Mouse (Mus musculus) kidney, postnatal 0 days (tissue): ENCODE measurements around the gene Amz1. TPM values are rescaled to one million over a fixed set of nuclear protein-coding genes. Genes with fewer than 3 reads are reported as not detected.

Experiments
- ATAC-seq: fragments of 200-750 bp; cut with Nextera tagmentation; replicated peaks from 2 replicates; pipeline ENCODE4 v1.8.0; 2017; ENCODE audit warnings: low read depth, moderate number of reproducible peaks, moderate TSS enrichment, moderate library complexity; ENCODE audit not compliant: low FRiP score
- DNase-seq: peaks from one replicate; pipeline ENCODE4 v3.0.0-alpha.2; 2016; ENCODE audit warnings: low spot score
- H3K27ac ChIP-seq: fragments of 300-500 bp; sonication (generic); 2 replicates; pipeline ENCODE4 v1.5.1; 2014; ENCODE audit warnings: mild to moderate bottlenecking
- H3K27me3 ChIP-seq: fragments of 300-500 bp; sonication (generic); 2 replicates; pipeline ENCODE4 v1.6.1; 2014; ENCODE audit warnings: low read length, mixed read lengths; ENCODE audit not compliant: insufficient read depth
- H3K36me3 ChIP-seq: fragments of 300-500 bp; sonication (generic); 2 replicates; pipeline ENCODE4 v1.6.1; 2014; ENCODE audit warnings: low read length, mixed read lengths; ENCODE audit not compliant: insufficient read depth
- H3K4me1 ChIP-seq: fragments of 300-500 bp; sonication (generic); replicated peaks from 2 replicates; pipeline ENCODE4 v1.6.1; 2014; ENCODE audit warnings: antibody characterized with exemption, low read length, mixed read lengths; ENCODE audit not compliant: insufficient read depth
- H3K4me2 ChIP-seq: fragments of 300-500 bp; sonication (generic); 2 replicates; pipeline ENCODE4 v1.6.1; 2014; ENCODE audit warnings: mild to moderate bottlenecking, low read length, moderate library complexity, mixed read lengths
- H3K4me3 ChIP-seq: fragments of 300-500 bp; sonication (generic); replicated peaks from 2 replicates; pipeline ENCODE4 v1.5.1; 2014; ENCODE audit warnings: low read depth, low read length
- H3K9ac ChIP-seq: fragments of 300-500 bp; sonication (generic); 2 replicates; pipeline ENCODE4 v1.6.1; 2014; ENCODE audit warnings: low read depth, low read length
- H3K9me3 ChIP-seq: fragments of 300-500 bp; sonication (generic); replicated peaks from 2 replicates; pipeline ENCODE4 v1.6.1; 2016; ENCODE audit warnings: low read length, inconsistent platforms, mixed read lengths
- CTCF ChIP-seq: IDR thresholded peaks from 2 replicates; pipeline ENCODE4 v1.5.1; 2016; ENCODE audit warnings: antibody characterized with exemption, low read depth, mild to moderate bottlenecking, moderate library complexity
- WGBS: fragments of 180-500 bp; shearing (Covaris S2); extraction: QIAGEN DNeasy Blood & Tissue Kit; methylation state at CpG from one replicate; pipeline ENCODE4 v1.1.7; 2014; 5-methylcytosine and 5-hydroxymethylcytosine counted together
- polyA plus RNA-seq: library from polyadenylated mRNA; unstranded; fragments of >200 nt; fragmentation: Nextera tagmentation; extraction: Ambion mirVana; gene quantifications from 2 replicates; pipeline ENCODE4 v1.2.1, GENCODE M21; 2015

Gene Amz1
- polyA plus RNA-seq, 1 experiment from 2014 or later = 1.8 TPM

DNA sequence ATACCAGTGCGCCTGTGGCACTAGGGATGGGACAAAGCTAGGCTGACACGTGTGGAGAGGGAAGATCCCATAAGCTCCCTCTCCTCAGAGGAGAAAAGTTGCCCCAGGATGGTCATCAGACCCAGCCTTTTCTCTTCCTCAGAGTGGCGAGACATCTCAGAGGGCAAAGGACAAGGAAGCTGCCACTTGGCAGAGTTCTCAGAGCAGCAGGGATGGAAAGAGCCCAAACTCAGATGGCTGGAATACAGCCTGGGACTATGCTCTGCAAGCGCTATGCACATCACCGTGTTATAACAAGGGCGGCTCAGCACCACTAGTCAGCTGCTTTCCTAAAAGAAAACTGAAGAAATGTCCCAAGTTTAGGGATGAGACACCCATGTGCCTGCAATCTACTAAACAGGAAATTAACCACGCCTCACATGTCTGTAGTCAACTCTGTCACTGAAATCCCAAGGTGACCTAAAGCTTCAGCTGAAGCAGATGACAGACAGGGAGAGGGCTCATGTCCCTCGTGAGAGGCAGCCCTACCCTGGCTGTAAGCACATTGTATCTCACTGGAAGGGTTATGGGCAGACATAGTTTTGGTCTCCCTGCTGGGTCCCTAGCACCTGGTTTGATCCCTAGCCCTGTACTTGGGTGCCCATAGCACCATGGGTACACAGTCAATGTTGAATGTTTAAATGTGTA is 58.1 kb downstream of the Amz1 start:
- TF ChIP-seq CTCF = no peak
- H3K4me1 ChIP-seq = peaks cover 2% of the 10 kb centered on the region; the same call in 1 of the 2 replicates
- H3K4me2 ChIP-seq = no peak overlapping the region
- WGBS = 86% methylated on average over 8 of the region's 8 CpGs
- ATAC-seq = no peak
- H3K27me3 ChIP-seq = no peaks in the 10 kb centered on the region
- H3K27ac ChIP-seq = no peak overlapping the region
- no peak overlapping the region for H3K4me3 ChIP-seq
- no peak overlapping the region for H3K9ac ChIP-seq
- H3K36me3 ChIP-seq = peaks cover 53% of the 10 kb centered on the region
- H3K9me3 ChIP-seq = no peaks in the 10 kb centered on the region
- DNase-seq = no peak

- Histone ChIP-seq H3K36me3 (peaks cover 46% of the 10 kb centered on the region), H3K4me2 (no peak overlapping the region), H3K9ac (no peak overlapping the region), H3K27me3 (no peaks in the 10 kb centered on the region), H3K4me1 (peaks cover 2% of the 10 kb centered on the region; the same call in 1 of the 2 replicates), H3K9me3 (no peaks in the 10 kb centered on the region), H3K4me3 (no peak overlapping the region), H3K27ac (no peak overlapping the region)
- DNase-seq (no peak), ATAC-seq (no peak)
- TF ChIP-seq CTCF = peak; percentile 36; the same call in 1 of the 2 replicates
- WGBS = 94% methylated on average over 4 of the region's 4 CpGs
Measured at GRCm38 (mm10) chr5:140783577-140783976, 59.6 kb downstream of the Amz1 start.

- no peak for TF ChIP-seq CTCF
- H3K36me3 ChIP-seq = peaks cover 40% of the 10 kb centered on the region
- no peak overlapping the region for H3K4me3 ChIP-seq
- H3K9me3 ChIP-seq = no peaks in the 10 kb centered on the region
- no peak overlapping the region for H3K27ac ChIP-seq
- DNase-seq = no peak
- no peaks in the 10 kb centered on the region for H3K27me3 ChIP-seq
- H3K4me1 ChIP-seq = peaks cover 7% of the 10 kb centered on the region; the same call in 1 of the 2 replicates
- 85% methylated on average over 6 of the region's 6 CpGs for WGBS
- H3K9ac ChIP-seq = no peak overlapping the region
- H3K4me2 ChIP-seq = no peak overlapping the region
- no peak for ATAC-seq
Measured at GRCm38 (mm10) chr5:140784288-140784687, 60.4 kb downstream of the Amz1 start.

DNA sequence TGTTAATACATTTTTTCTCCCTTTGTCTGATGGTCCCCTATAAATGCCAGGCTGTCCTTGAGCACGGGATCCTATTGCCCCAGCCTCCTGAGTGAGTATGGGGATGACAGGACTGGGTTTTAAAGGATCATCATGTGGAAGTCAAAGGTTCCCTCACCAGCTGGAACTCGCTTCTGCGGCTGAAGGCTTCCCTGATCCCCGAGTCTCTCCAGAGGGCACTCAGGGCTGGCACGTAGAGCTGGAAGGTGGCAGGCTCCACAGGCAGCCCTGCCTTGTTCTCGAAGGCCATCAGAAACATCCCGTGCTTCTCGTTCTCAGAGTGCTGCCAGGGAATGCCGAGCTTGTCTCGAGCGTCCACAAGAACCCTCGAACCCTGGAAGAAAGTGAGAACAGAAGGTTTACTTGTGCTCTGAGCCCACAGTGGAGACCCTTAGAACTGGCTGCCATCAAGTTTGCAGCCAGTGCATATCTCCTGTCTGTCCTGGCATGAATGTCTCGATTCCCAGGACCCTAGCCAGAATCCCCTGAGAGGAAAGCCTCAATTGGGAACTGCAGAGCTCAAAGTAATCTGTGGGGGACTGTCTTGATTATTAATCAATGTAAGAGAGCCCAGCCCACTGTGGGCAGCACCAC is 61.4 kb downstream of the Amz1 start:
- no peak overlapping the region for H3K27ac ChIP-seq

GRCm38 (mm10) chr5:140789561-140789960 is 65.6 kb downstream of the Amz1 start:
- peaks cover 29% of the 10 kb centered on the region for H3K4me1 ChIP-seq
- no peak for ATAC-seq

More for the DNA sequence above, 61.4 kb downstream of the Amz1 start:
- Histone ChIP-seq H3K4me1 (peaks cover 9% of the 10 kb centered on the region; the same call in 1 of the 2 replicates), H3K36me3 (peaks cover 33% of the 10 kb centered on the region), H3K4me2 (no peak overlapping the region), H3K4me3 (no peak overlapping the region), H3K9me3 (no peaks in the 10 kb centered on the region), H3K9ac (no peak overlapping the region), H3K27me3 (no peaks in the 10 kb centered on the region)
- 82% methylated on average over 13 of the region's 13 CpGs for WGBS
- TF ChIP-seq CTCF = no peak
- DNase-seq (no peak), ATAC-seq (no peak)

DNA sequence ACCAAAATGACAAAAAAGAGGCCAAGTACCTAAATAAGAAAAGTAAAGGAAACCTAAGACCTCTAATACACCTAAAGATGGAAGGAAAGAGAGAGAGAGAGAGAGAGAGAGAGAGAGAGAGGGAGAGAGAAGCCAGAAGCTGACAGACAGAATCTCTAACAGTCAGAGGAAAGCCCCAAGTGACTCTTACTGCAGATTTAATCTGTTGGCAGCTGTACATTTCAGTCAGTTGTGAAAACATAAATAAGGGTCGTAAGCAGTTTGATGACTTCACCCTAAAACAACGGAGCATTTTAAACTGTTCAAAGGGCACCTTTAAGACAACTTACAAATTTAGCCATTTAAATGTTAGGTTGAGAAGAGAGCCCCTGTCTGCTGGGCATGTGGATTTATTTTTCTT is 66.5 kb downstream of the Amz1 start:
- no peak for TF ChIP-seq CTCF
- DNase-seq (peak; percentile 37), ATAC-seq (no peak)
- no peaks in the 10 kb centered on the region for H3K9me3 ChIP-seq
- no peak overlapping the region for H3K9ac ChIP-seq
- no peaks in the 10 kb centered on the region for H3K36me3 ChIP-seq
- H3K4me2 ChIP-seq = no peak overlapping the region
- peak overlapping the region; percentile 84 for H3K27ac ChIP-seq
- no peaks in the 10 kb centered on the region for H3K27me3 ChIP-seq
- WGBS = 21% methylated on average over 2 of the region's 2 CpGs
- peaks cover 34% of the 10 kb centered on the region for H3K4me1 ChIP-seq
- H3K4me3 ChIP-seq = no peak overlapping the region

More at GRCm38 (mm10) chr5:140789561-140789960, 65.6 kb downstream of the Amz1 start:
- no peak overlapping the region for H3K4me3 ChIP-seq
- no peak overlapping the region for H3K4me2 ChIP-seq
- 0 out of 2 replicates have a peak, but pooled peaks cover 6% of the 10 kb centered on the region for H3K36me3 ChIP-seq
- H3K27me3 ChIP-seq = no peaks in the 10 kb centered on the region
- no peak overlapping the region for H3K9ac ChIP-seq
- no peak for TF ChIP-seq CTCF
- DNase-seq = no peak
- no peaks in the 10 kb centered on the region for H3K9me3 ChIP-seq
- no peak overlapping the region for H3K27ac ChIP-seq
